Mouse (Mus musculus): ENCODE results near the gene Rab21.
A peak's percentile ranks its signal among the peaks of the same experiment; 100 is the strongest.

The Rab21 gene

GRCm38 (mm10) chr10:115315473-115316171 is at the start of gene Rab21:
Gene Rab21, minus strand, starts transcription at chr10:115315594.
- DNase-seq (ENCODE audit: low spot score in 2 of 2), result peak; percentile 96 to 97

- no peak for DNase-seq (ENCODE audit: low spot score in 2 of 2)
Observed at GRCm38 (mm10) chr10:115363151-115363550, 47.8 kb upstream of the Rab21 start.

GRCm38 (mm10) chr10:115362623-115362964 is 47.2 kb upstream of the Rab21 start:
- no peak for DNase-seq (ENCODE audit: low spot score in 2 of 2)

- peak; percentile 96 to 98 for DNase-seq (ENCODE audit: low spot score in 2 of 2)
Observed at GRCm38 (mm10) chr10:115361840-115362622, 46.6 kb upstream of the Rab21 start, which contains the start of gene Tmem19. Gene Tmem19, minus strand, starts transcription at chr10:115362501.

- no peak for DNase-seq (ENCODE audit: low spot score in 2 of 2)
Observed at GRCm38 (mm10) chr10:115359066-115359465, 43.7 kb upstream of the Rab21 start.

- no peak for DNase-seq (ENCODE audit: low spot score in 2 of 2)
Observed at GRCm38 (mm10) chr10:115358216-115358919, 43.0 kb upstream of the Rab21 start.

GRCm38 (mm10) chr10:115356106-115356505 is 40.7 kb upstream of the Rab21 start:
- no peak for DNase-seq (ENCODE audit: low spot score in 2 of 2)

- DNase-seq (ENCODE audit: low spot score in 2 of 2), result no peak
Observed at GRCm38 (mm10) chr10:115355016-115355415, 39.6 kb upstream of the Rab21 start.

GRCm38 (mm10) chr10:115354553-115354952 is 39.2 kb upstream of the Rab21 start:
- no peak for DNase-seq (ENCODE audit: low spot score in 2 of 2)

GRCm38 (mm10) chr10:115350810-115351397 is 35.5 kb upstream of the Rab21 start:
- no peak for DNase-seq (ENCODE audit: low spot score in 2 of 2)

GRCm38 (mm10) chr10:115349509-115349908 is 34.1 kb upstream of the Rab21 start:
- DNase-seq (ENCODE audit: low spot score in 2 of 2), result no peak

- no peak for DNase-seq (ENCODE audit: low spot score in 2 of 2)
Observed at GRCm38 (mm10) chr10:115349029-115349428, 33.6 kb upstream of the Rab21 start.

- DNase-seq (ENCODE audit: low spot score in 2 of 2), result no peak
Observed at GRCm38 (mm10) chr10:115348131-115348530, 32.7 kb upstream of the Rab21 start.

- DNase-seq (ENCODE audit: low spot score in 2 of 2), result no peak
Observed at GRCm38 (mm10) chr10:115346444-115346843, 31.1 kb upstream of the Rab21 start.

GRCm38 (mm10) chr10:115342771-115343425 is 27.5 kb upstream of the Rab21 start:
- no peak for DNase-seq (ENCODE audit: low spot score in 2 of 2)

GRCm38 (mm10) chr10:115339820-115340328 is 24.5 kb upstream of the Rab21 start:
- no peak for DNase-seq (ENCODE audit: low spot score in 2 of 2)

GRCm38 (mm10) chr10:115336901-115337300 is 21.5 kb upstream of the Rab21 start:
- no peak for DNase-seq (ENCODE audit: low spot score in 2 of 2)

GRCm38 (mm10) chr10:115333528-115333927 is 18.1 kb upstream of the Rab21 start:
- no peak for DNase-seq (ENCODE audit: low spot score in 2 of 2)

- no peak for DNase-seq (ENCODE audit: low spot score in 2 of 2)
Observed at GRCm38 (mm10) chr10:115332997-115333396, 17.6 kb upstream of the Rab21 start.

GRCm38 (mm10) chr10:115332420-115332952 is 17.1 kb upstream of the Rab21 start:
- peak; percentile 33 to 43 for DNase-seq (ENCODE audit: low spot score in 2 of 2)

- no peak for DNase-seq (ENCODE audit: low spot score in 2 of 2)
Observed at GRCm38 (mm10) chr10:115329010-115329530, 13.7 kb upstream of the Rab21 start.
